Mouse (Mus musculus): ENCODE measurements at regions not wholly inside any gene's neighbourhood (a gene's known extent, or its start where the extent isn't known, plus 50 kb on each side); places are given as distances from the start of the nearest gene placed in this dataset.

- DNase-seq (ENCODE audit: extremely low spot score in 1 of 2, low spot score in 1 of 2): peak in 1 of 2 experiments; percentile 49
These were observed 481.0 kb downstream of the Lipi start for GRCm38 (mm10) chr16:75104894-75105293.

- no peak for DNase-seq (ENCODE audit: extremely low spot score in 1 of 2, low spot score in 1 of 2)
These were observed 492.7 kb downstream of the Lipi start for GRCm38 (mm10) chr16:75093163-75093562.

GRCm38 (mm10) chr16:75092471-75093130 is 493.3 kb downstream of the Lipi start:
- DNase-seq (ENCODE audit: extremely low spot score in 1 of 2, low spot score in 1 of 2): peak in 1 of 2 experiments; percentile 56

- DNase-seq (ENCODE audit: extremely low spot score in 1 of 2, low spot score in 1 of 2): peak in 1 of 2 experiments; percentile 45
These were observed 493.9 kb downstream of the Lipi start for GRCm38 (mm10) chr16:75091931-75092330.

- DNase-seq (ENCODE audit: extremely low spot score in 1 of 2, low spot score in 1 of 2): peak in 1 of 2 experiments; percentile 62
These were observed 496.4 kb downstream of the Lipi start for GRCm38 (mm10) chr16:75089383-75090035.

GRCm38 (mm10) chr16:75088701-75089100 is 497.2 kb downstream of the Lipi start:
- DNase-seq (ENCODE audit: extremely low spot score in 1 of 2, low spot score in 1 of 2): no peak

GRCm38 (mm10) chr16:75065281-75065680 is 520.6 kb downstream of the Lipi start:
- DNase-seq (ENCODE audit: extremely low spot score in 1 of 2, low spot score in 1 of 2): no peak

GRCm38 (mm10) chr16:75052953-75053352 is 532.9 kb downstream of the Lipi start:
- DNase-seq (ENCODE audit: extremely low spot score in 1 of 2, low spot score in 1 of 2): no peak

GRCm38 (mm10) chr16:75045969-75046368 is 539.9 kb downstream of the Lipi start:
- no peak for DNase-seq (ENCODE audit: extremely low spot score in 1 of 2, low spot score in 1 of 2)

Measured in frontal cortex, adult 2 months (tissue).